Mouse (Mus musculus): Measurements from ENCODE around the gene Sap25.

GRCm38 (mm10) chr5:137690531-137690930 is 49.4 kb downstream of the Sap25 start:
- TF ChIP-seq POLR2A (IDR thresholded peaks at IDR 0.05; ENCODE audit: control insufficient read depth, low read depth, low read length) (no peak), CTCF (IDR thresholded peaks at IDR 0.05; ENCODE audit: control insufficient read depth, insufficient read depth, insufficient replicate concordance, low read depth, low read length) (no peak)

Data from testis, adult 2 months (tissue).